Mouse (Mus musculus) B cell, adult 62 days (primary cell): ENCODE measurements around the gene Slco1c1. TPM values are rescaled to one million over a fixed set of nuclear protein-coding genes. Genes with fewer than 3 reads are reported as not detected.

ENCODE experiments used
- total RNA-seq: library from RNA; stranded (reverse); gene quantifications from 4 replicates; pipeline ENCODE4 v1.2.4, GENCODE M21; 2023

The Slco1c1 gene
- total RNA-seq, result not detected in 4 replicates

DNA sequence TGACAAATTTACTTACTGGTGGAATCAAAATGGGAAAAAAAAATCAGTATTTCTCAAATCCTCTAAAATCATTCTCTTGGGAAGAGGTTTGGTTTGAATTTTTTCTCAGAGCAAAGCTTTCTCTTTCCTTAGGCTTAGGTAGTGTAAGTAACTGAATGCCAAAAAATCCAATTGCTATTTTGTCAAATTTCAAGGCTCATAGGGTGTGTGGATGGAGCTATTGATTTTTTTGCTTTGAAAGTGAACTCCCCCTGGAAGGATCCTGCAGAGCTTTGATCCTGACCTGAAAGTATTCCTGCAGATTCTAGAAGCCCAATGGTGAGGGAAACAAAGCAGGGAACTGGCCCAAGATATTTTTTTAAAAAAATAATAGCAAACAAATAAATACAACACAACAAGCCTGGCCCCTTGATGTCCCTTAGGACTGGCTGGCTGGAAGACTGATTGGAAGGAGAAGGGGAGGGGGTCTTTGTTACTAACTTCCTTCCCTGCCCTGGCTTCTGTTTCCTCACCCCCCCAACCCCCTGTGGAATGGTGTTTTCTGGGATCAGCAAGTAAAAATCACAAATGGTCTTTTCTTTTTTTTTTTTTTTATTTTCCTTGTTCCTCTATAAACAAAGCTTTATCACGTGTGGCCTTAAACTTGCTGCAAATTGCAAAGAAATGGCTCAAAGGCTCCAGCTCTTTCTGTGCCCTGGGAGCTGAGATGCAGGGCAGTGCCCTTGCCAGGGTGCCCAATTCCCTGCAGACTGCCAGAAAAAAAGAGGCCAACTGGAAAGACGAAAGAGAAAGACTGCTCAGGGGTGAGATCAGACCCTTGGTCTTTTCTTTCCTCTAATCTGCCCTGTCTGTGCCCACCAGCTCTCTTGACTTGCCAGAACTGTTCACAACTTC, at the start of gene Slco1c1:
Slco1c1 (plus strand) TSS at position 622 of the 894 bp plus-strand sequence.

Other genes starting within 250 kb of the Slco1c1 start
- gene Slco1b2, start 105.2 kb downstream of the Slco1c1 start, total RNA-seq, result not detected in 4 replicates
- gene Gm5724, start 249.4 kb downstream of the Slco1c1 start, total RNA-seq, result not detected in 4 replicates